Mouse (Mus musculus) stomach, postnatal 0 days (tissue): Measurements from ENCODE around the gene Tomt.

Source experiments
- CTCF ChIP-seq: IDR thresholded peaks from 2 replicates; pipeline ENCODE4 v1.5.1; 2016; ENCODE audit warnings: antibody characterized with exemption, low read depth, mild to moderate bottlenecking, moderate library complexity
- EP300 ChIP-seq: optimal IDR thresholded peaks from 2 replicates; pipeline ENCODE3; 2016; ENCODE audit warnings: antibody characterized with exemption

DNA sequence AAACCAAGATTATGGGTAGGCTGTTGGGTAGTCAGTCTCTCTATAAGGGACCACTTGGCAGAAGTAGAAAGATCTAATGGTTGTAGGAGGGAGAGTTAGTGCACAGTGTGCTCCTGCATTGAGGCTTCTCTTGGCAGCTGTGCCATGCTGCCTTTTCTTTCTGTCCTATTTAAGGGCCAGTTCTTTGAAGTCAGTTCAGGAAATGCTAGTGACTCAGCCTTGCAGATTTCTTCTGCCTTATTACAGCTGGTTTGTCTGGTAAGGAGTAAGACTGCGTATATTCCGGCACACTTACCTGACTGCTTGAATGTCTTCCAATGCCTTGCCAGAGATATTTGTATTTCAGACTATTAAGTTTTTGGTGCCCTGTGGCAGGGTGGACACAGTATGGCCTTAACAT is 48.0 kb upstream of the Tomt start:
- TF ChIP-seq CTCF (no peak), EP300 (no peak)
